Mouse (Mus musculus) layer of hippocampus, adult 9-11 months (tissue): Measurements from ENCODE around the gene Plcb2.

Source experiments
- DNase-seq: peaks from one replicate; pipeline ENCODE4 v3.0.0; 2022

Gene Plcb2

GRCm38 (mm10) chr2:118749341-118749884, 21.2 kb upstream of the Plcb2 start:
- no peak for DNase-seq

- no peak for DNase-seq
These were observed 19.2 kb upstream of the Plcb2 start for GRCm38 (mm10) chr2:118747301-118747960.

GRCm38 (mm10) chr2:118745915-118746901, 18.0 kb upstream of the Plcb2 start:
- no peak for DNase-seq

GRCm38 (mm10) chr2:118745232-118745884, 17.1 kb upstream of the Plcb2 start, which contains the start of gene Inafm2:
Gene Inafm2, plus strand, starts transcription at chr2:118745758.
- peak; percentile 93 for DNase-seq

- DNase-seq = no peak
These were observed 16.4 kb upstream of the Plcb2 start for GRCm38 (mm10) chr2:118744621-118745020.

- DNase-seq = peak; percentile 54
These were observed 15.2 kb upstream of the Plcb2 start for GRCm38 (mm10) chr2:118743261-118743943.

- no peak for DNase-seq
These were observed 12.9 kb upstream of the Plcb2 start for GRCm38 (mm10) chr2:118741183-118741582.

GRCm38 (mm10) chr2:118740341-118740740, 12.1 kb upstream of the Plcb2 start:
- DNase-seq = no peak

- DNase-seq = peak; percentile 77
These were observed 5.1 kb upstream of the Plcb2 start for GRCm38 (mm10) chr2:118733341-118733740.

GRCm38 (mm10) chr2:118731981-118732380, 3.7 kb upstream of the Plcb2 start:
- no peak for DNase-seq

GRCm38 (mm10) chr2:118730622-118730915, 2.3 kb upstream of the Plcb2 start:
- DNase-seq = peak; percentile 56

- no peak for DNase-seq
These were observed 1.8 kb upstream of the Plcb2 start for GRCm38 (mm10) chr2:118729816-118730621.

GRCm38 (mm10) chr2:118729194-118729593, 956 bp upstream of the Plcb2 start:
- DNase-seq = no peak

GRCm38 (mm10) chr2:118727911-118728310, 327 bp downstream of the Plcb2 start:
- no peak for DNase-seq

GRCm38 (mm10) chr2:118726873-118727272, 1.4 kb downstream of the Plcb2 start:
- no peak for DNase-seq

- DNase-seq = no peak
These were observed 2.7 kb downstream of the Plcb2 start for GRCm38 (mm10) chr2:118725511-118725910.

GRCm38 (mm10) chr2:118723693-118724486, 4.3 kb downstream of the Plcb2 start:
- DNase-seq = no peak

GRCm38 (mm10) chr2:118716677-118717076, 11.6 kb downstream of the Plcb2 start:
- DNase-seq = no peak

GRCm38 (mm10) chr2:118714230-118714629, 14.0 kb downstream of the Plcb2 start:
- peak; percentile 79 for DNase-seq

- DNase-seq = no peak
These were observed 14.6 kb downstream of the Plcb2 start for GRCm38 (mm10) chr2:118713631-118714030.

- no peak for DNase-seq
These were observed 17.2 kb downstream of the Plcb2 start for GRCm38 (mm10) chr2:118711038-118711494.
